Mouse (Mus musculus) small intestine, adult 10 weeks (tissue): Measurements from ENCODE around the gene Glyctk. TPM values are rescaled to one million over a fixed set of nuclear protein-coding genes. Genes with fewer than 3 reads are reported as not detected.

ENCODE experiments used
- polyA plus RNA-seq: library from polyadenylated mRNA; stranded (reverse); fragments of 350-450 nt; fragmentation: Illumina TruSeq; extraction: RNeasy Lipid Tissue Mini Kit (QIAGEN cat#74804); gene quantifications from one replicate; pipeline ENCODE4 v1.2.3, GENCODE M21; 2014; ENCODE audit warnings: low replicate concordance

Gene Glyctk
- polyA plus RNA-seq, result 1.3 TPM

GRCm38 (mm10) chr9:106158037-106158491, at the start of gene Glyctk:
Gene Glyctk (minus strand): TSS chr9:106158138.

GRCm38 (mm10) chr9:106202819-106203636, 45.1 kb upstream of the Glyctk start, which contains the start of gene Twf2:
Gene Twf2 (plus strand): TSS chr9:106203108.

GRCm38 (mm10) chr9:106199535-106200272, 41.8 kb upstream of the Glyctk start, which contains the start of gene Ppm1m:
Gene Ppm1m (minus strand): TSS chr9:106199746.

GRCm38 (mm10) chr9:106170556-106171345, 12.8 kb upstream of the Glyctk start, which contains the start of gene Wdr82:
Gene Wdr82 (plus strand): TSS chr9:106170928.

Other genes with a start within 250 kb of the Glyctk start
- 7.5 TPM for gene Col6a5, start 197.5 kb downstream of the Glyctk start, polyA plus RNA-seq
- gene Col6a4, start 61.4 kb downstream of the Glyctk start, polyA plus RNA-seq, result 13.1 TPM
- 71.1 TPM for gene Wdr82, start 12.8 kb upstream of the Glyctk start, polyA plus RNA-seq
- 0.78 TPM for gene Ppm1m, start 41.6 kb upstream of the Glyctk start, polyA plus RNA-seq
- not detected for gene Twf2, start 45.0 kb upstream of the Glyctk start, polyA plus RNA-seq
- not detected for gene Tlr9, start 64.5 kb upstream of the Glyctk start, polyA plus RNA-seq
- gene Alas1, start 90.5 kb upstream of the Glyctk start, polyA plus RNA-seq, result 43.5 TPM
- 0.37 TPM for gene Poc1a, start 122.9 kb upstream of the Glyctk start, polyA plus RNA-seq
- 5.7 TPM for gene Dusp7, start 210.5 kb upstream of the Glyctk start, polyA plus RNA-seq